Mouse (Mus musculus) liver, embryonic 16.5 days (tissue): ENCODE results near the gene Nptx1. TPM values are rescaled to one million over a fixed set of nuclear protein-coding genes. Genes with fewer than 3 reads are reported as not detected.

ENCODE experiments used
- ATAC-seq: fragments of 200-750 bp; cut with Nextera tagmentation; 2 replicates; pipeline ENCODE4 v1.8.0; 2017; ENCODE audit warnings: low read depth, mild to moderate bottlenecking, moderate number of reproducible peaks, moderate library complexity
- H3K27ac ChIP-seq: fragments of 300-500 bp; sonication (generic); 2 replicates; pipeline ENCODE4 v1.5.1; 2014; ENCODE audit warnings: mild to moderate bottlenecking, low read length
- H3K27me3 ChIP-seq: fragments of 300-500 bp; sonication (generic); 2 replicates; pipeline ENCODE4 v1.6.1; 2014; ENCODE audit warnings: low read depth, low read length, mixed read lengths; ENCODE audit not compliant: control insufficient read depth, insufficient read depth
- H3K36me3 ChIP-seq: fragments of 300-500 bp; sonication (generic); 2 replicates; pipeline ENCODE4 v1.6.1; 2014; ENCODE audit warnings: mild to moderate bottlenecking; ENCODE audit not compliant: control insufficient read depth, insufficient read depth
- H3K4me1 ChIP-seq: fragments of 300-500 bp; sonication (generic); 2 replicates; pipeline ENCODE4 v1.6.1; 2014; ENCODE audit warnings: low read depth, low read length, mixed read lengths; ENCODE audit not compliant: control insufficient read depth
- H3K4me2 ChIP-seq: fragments of 300-500 bp; sonication (generic); 2 replicates; pipeline ENCODE4 v1.6.1; 2014; ENCODE audit warnings: low read depth, low read length, mixed read lengths
- H3K4me3 ChIP-seq: fragments of 300-500 bp; sonication (generic); 2 replicates; pipeline ENCODE4 v1.5.1; 2014; ENCODE audit warnings: low read depth, mild to moderate bottlenecking, low read length
- H3K9ac ChIP-seq: fragments of 300-500 bp; sonication (generic); 2 replicates; pipeline ENCODE4 v1.6.1; 2014; ENCODE audit warnings: low read depth, low read length
- H3K9me3 ChIP-seq: fragments of 300-500 bp; sonication (generic); replicated peaks from 2 replicates; pipeline ENCODE4 v1.6.1; 2016; ENCODE audit warnings: low read length; ENCODE audit not compliant: control insufficient read depth
- WGBS: fragments of 180-500 bp; shearing (Covaris S2); extraction: QIAGEN DNeasy Blood & Tissue Kit; methylation state at CpG from one replicate; pipeline ENCODE4 v1.1.7; 2014; ENCODE audit not compliant: insufficient replicate concordance; 5-methylcytosine and 5-hydroxymethylcytosine counted together
- polyA plus RNA-seq: library from polyadenylated mRNA; unstranded; fragments of >200 nt; fragmentation: Nextera tagmentation; extraction: Ambion mirVana; gene quantifications from 2 replicates; pipeline ENCODE4 v1.2.1, GENCODE M21; 2015

Gene Nptx1
- polyA plus RNA-seq, 1 experiment from 2014 or later, result 0.02 TPM

- Histone ChIP-seq H3K4me3 (no peak overlapping the region), H3K36me3 (no peaks in the 10 kb centered on the region), H3K27me3 (peaks cover 35% of the 10 kb centered on the region), H3K9ac (no peak overlapping the region), H3K27ac (no peak overlapping the region), H3K4me1 (no peaks in the 10 kb centered on the region; the same call in none of the 2 replicates), H3K9me3 (no peaks in the 10 kb centered on the region), H3K4me2 (no peak overlapping the region)
- 45% methylated on average over 9 of the region's 9 CpGs for WGBS
- no peak for ATAC-seq
Measured at GRCm38 (mm10) chr11:119552902-119553802, 5.6 kb upstream of the Nptx1 start.

GRCm38 (mm10) chr11:119552301-119552700 is 4.7 kb upstream of the Nptx1 start:
- 13% methylated on average over 1 of the region's 1 CpGs for WGBS
- H3K4me2 ChIP-seq, result no peak overlapping the region
- no peak overlapping the region for H3K4me3 ChIP-seq
- H3K9me3 ChIP-seq, result no peaks in the 10 kb centered on the region
- peaks cover 2% of the 10 kb centered on the region for H3K4me1 ChIP-seq
- no peak overlapping the region for H3K27ac ChIP-seq
- ATAC-seq, result no peak
- no peaks in the 10 kb centered on the region for H3K36me3 ChIP-seq
- no peak overlapping the region for H3K9ac ChIP-seq
- H3K27me3 ChIP-seq, result peaks cover 43% of the 10 kb centered on the region

DNA sequence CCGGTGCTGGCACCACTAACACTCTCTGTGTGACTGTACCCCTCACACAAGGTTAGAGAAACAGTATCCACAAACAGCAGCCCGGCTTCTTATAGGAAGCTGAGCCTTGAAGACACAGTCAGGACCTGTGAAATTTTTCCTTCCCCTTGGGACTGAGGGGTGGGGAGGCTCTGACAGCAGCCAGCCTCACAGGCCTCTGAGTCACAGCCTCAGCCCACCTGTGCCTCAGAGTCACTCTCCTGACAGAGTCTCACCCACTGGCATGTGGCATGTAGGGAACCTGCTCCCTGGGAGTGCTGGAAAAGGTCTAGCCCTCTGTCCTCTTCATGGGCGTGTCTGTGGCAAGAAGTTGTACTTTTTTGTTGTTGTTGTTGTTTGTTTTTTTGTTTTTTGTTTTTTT is 3.9 kb upstream of the Nptx1 start:
- Histone ChIP-seq H3K27me3 (peaks cover 52% of the 10 kb centered on the region), H3K4me3 (no peak overlapping the region), H3K4me1 (peaks cover 7% of the 10 kb centered on the region), H3K4me2 (no peak overlapping the region), H3K27ac (no peak overlapping the region), H3K36me3 (no peaks in the 10 kb centered on the region), H3K9me3 (no peaks in the 10 kb centered on the region), H3K9ac (no peak overlapping the region)
- 43% methylated on average over 3 of the region's 3 CpGs for WGBS
- ATAC-seq, result no peak

GRCm38 (mm10) chr11:119550546-119551335 is 3.2 kb upstream of the Nptx1 start:
- ATAC-seq, result no peak

DNA sequence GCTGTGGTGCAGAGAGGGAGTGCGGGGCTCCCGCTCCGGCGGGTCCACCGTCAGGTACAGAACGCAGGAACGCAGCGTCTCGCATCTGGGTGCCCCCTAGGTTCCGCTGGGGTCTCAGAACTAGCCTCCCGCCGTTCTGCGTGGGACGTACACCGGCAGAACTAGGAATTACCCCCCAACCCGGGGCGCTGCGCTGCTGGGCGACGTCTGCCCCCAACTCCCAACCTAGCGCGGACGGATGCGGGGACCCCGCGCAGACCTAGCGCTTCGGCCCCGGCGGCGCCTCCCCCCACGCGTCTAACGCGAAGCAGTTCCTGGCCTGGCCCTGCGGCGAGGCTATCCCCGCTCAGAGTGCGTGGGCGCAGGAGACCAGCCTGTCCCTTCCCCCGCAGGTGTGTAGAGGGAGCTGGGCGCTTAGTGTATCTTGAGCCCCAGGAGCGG is 1.8 kb upstream of the Nptx1 start:
- H3K4me2 ChIP-seq, result peak overlapping the region; percentile 44
- no peaks in the 10 kb centered on the region for H3K9me3 ChIP-seq
- no peak for ATAC-seq
- 1% methylated on average over 43 of the region's 43 CpGs for WGBS
- H3K27ac ChIP-seq, result no peak overlapping the region
- no peaks in the 10 kb centered on the region for H3K36me3 ChIP-seq
- H3K27me3 ChIP-seq, result peaks cover 70% of the 10 kb centered on the region
- peak overlapping the region; percentile 36 for H3K4me3 ChIP-seq
- H3K9ac ChIP-seq, result no peak overlapping the region
- H3K4me1 ChIP-seq, result peaks cover 8% of the 10 kb centered on the region

More at GRCm38 (mm10) chr11:119550546-119551335, 3.2 kb upstream of the Nptx1 start:
- Histone ChIP-seq H3K9ac (no peak overlapping the region), H3K27ac (no peak overlapping the region), H3K27me3 (peaks cover 57% of the 10 kb centered on the region), H3K4me2 (no peak overlapping the region), H3K36me3 (no peaks in the 10 kb centered on the region), H3K4me3 (no peak overlapping the region), H3K4me1 (peaks cover 8% of the 10 kb centered on the region), H3K9me3 (no peaks in the 10 kb centered on the region)
- WGBS, result 41% methylated on average over 10 of the region's 10 CpGs

- Histone ChIP-seq H3K9ac (no peak overlapping the region), H3K4me3 (peak overlapping the region; percentile 36)
- 2% methylated on average over 37 of the region's 37 CpGs for WGBS
Measured at GRCm38 (mm10) chr11:119548741-119549370, 1.3 kb upstream of the Nptx1 start.

DNA sequence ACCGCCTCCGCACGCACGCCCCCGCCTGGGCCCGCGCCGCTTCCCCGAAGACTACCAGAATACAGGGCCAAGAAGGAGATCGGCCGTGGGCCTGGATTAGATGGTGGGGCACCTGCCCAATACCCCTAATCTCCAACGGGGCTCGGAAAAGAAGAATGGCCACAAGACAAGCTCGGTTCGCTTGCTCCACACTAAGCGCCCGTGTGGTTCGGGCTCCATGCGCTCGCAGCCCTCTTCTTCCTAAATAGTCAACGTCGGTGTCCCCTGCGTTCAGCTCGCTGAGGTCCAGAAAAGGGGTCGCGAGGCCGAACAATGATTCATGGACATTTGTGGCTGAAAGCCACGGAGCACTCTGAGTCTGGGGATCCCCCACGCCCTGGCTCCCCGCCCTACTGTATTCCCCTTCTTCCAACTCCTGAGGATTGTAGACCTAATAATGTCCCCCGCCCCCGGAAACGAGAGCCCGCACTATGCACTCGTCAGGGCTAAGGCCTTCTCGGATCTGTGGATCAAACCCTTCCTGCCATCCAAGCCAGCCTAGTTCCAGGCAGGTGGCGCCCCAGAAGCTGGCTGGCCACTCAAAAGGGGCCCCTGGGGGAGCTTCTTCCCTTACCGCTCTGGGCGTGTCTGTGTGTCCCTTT is 518 bp upstream of the Nptx1 start:
- Histone ChIP-seq H3K27me3 (peaks cover 72% of the 10 kb centered on the region), H3K36me3 (no peaks in the 10 kb centered on the region), H3K4me2 (peak overlapping the region; percentile 57), H3K9me3 (no peaks in the 10 kb centered on the region), H3K4me3 (peak overlapping the region; percentile 48), H3K4me1 (peaks cover 8% of the 10 kb centered on the region), H3K27ac (no peak overlapping the region), H3K9ac (no peak overlapping the region)
- 2% methylated on average over 39 of the region's 39 CpGs for WGBS
- no peak for ATAC-seq

More at GRCm38 (mm10) chr11:119548741-119549370, 1.3 kb upstream of the Nptx1 start:
- Histone ChIP-seq H3K27ac (no peak overlapping the region), H3K4me2 (peak overlapping the region; percentile 44), H3K27me3 (peaks cover 72% of the 10 kb centered on the region), H3K4me1 (peaks cover 8% of the 10 kb centered on the region), H3K9me3 (no peaks in the 10 kb centered on the region), H3K36me3 (no peaks in the 10 kb centered on the region)
- no peak for ATAC-seq

DNA sequence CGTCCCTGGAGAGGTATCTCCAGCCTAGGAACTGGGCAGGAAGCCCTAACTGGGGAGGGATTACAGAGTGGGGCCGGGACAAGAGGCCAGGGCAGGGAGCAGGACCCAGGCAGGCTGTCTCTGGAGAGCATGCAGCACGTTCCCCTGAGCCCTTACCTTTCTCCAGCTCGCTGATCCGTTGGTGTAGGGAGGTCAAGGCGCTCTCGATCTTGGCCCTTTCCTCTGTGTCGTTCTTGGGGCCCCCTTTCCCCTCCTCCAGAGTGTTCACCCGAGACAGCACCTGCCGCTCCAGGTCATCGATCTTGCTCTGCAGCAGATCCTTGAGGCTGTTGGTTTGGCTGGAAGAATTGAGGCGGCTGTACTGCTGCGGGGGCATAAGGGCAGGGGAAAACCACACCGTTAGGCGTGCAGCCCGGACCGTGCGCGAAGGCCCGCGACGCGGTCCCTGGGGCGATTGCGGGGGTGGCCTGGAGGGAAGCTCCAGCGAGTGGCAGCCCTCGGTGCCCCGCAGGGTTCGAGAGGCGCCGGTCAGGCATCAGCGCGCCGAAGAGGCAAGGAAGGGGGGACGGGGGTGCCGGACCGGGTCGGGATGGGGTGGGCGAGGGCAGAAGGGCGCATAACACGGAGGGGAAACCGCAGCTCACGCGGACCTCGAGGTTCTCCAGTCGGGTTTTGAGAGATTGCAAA is 914 bp downstream of the Nptx1 start:
- peaks cover 69% of the 10 kb centered on the region for H3K27me3 ChIP-seq
- no peak overlapping the region for H3K27ac ChIP-seq
- ATAC-seq, result no peak
- peak overlapping the region; percentile 57 for H3K4me2 ChIP-seq
- no peaks in the 10 kb centered on the region for H3K36me3 ChIP-seq
- H3K4me3 ChIP-seq, result peak overlapping the region; percentile 48
- whole genome bisulfite sequencing, result 2% methylated on average over 46 of the region's 46 CpGs
- H3K9ac ChIP-seq, result no peak overlapping the region
- peaks cover 8% of the 10 kb centered on the region for H3K4me1 ChIP-seq
- no peaks in the 10 kb centered on the region for H3K9me3 ChIP-seq
